Mouse (Mus musculus): ENCODE data around the gene Pip5k1c. TPM values are rescaled to one million over a fixed set of nuclear protein-coding genes. Genes with fewer than 3 reads are reported as not detected.
A peak's percentile ranks its signal among the peaks of the same experiment; 100 is the strongest.

Gene Pip5k1c
- polyA plus RNA-seq (2014; fragmentation: Nextera tagmentation; extraction: Ambion mirVana) = 31.4 and 33.7 TPM in 2 replicates

DNA sequence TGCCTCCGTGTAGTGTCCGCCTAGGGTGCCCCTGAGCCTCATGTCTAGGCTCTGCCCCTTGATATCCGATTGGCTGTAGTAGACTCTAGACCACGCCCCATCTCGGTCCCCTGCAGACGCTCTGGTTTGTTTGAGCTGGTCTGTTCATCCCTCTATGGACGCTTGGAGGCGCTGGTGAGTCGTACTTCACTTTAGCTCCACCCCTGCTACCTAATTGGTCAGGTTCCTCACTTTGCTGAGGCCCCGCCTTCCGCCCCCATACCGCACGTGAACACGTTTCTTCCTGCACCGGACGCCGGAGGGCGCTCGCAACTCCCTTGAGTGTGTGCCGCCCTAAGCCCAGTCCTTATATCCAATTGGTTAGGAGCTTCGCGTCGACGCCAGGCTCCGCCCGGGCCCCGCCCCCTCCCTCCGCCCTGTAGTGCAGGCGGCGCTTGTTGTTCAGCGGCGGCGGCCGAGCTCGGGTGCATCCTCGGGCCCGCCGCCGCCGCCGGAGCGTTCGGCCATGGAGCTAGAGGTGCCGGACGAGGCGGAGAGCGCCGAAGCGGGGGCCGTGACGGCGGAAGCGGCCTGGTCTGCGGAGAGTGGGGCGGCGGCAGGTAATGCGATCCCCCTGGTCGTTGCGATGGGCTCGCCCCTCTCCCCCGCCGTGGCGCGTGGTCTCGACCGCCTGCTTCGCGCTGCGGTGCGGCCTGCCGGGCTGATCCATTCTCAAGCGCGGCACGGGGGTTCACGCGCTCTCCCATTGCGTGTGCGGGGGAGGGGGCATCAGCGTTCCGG lies at the start of gene Pip5k1c:
Gene Pip5k1c (plus strand): TSS at position 410 of the 780 bp plus-strand sequence.
- Histone ChIP-seq H3K9ac (ENCODE audit: low read length) (peak within 1 kb of the TSS; percentile 78), H3K27ac (replicated peaks in 1 of 2; ENCODE audit: control insufficient read depth in 1 of 2, insufficient read depth in 1 of 2, low read depth in 2 of 2, low read length in 2 of 2) (peak within 1 kb of the TSS; percentile 60 to 75), H3K27me3 (ENCODE audit: control insufficient read depth, insufficient read depth, low read length) (peaks cover 32% of the 10 kb centered on the region), H3K4me2 (ENCODE audit: low read length) (peak within 1 kb of the TSS; percentile 98), H3K9me3 (ENCODE audit: control insufficient read depth, low read length) (no peaks in the 10 kb centered on the region), H3K36me3 (ENCODE audit: control insufficient read depth, insufficient read depth, low read length) (no peaks in the 10 kb centered on the region; the same call in 1 of the 2 replicates), H3K4me3 (ENCODE audit: control insufficient read depth in 1 of 2, insufficient read depth in 1 of 2, low read depth in 1 of 2, low read length in 2 of 2) (peak within 1 kb of the TSS; percentile 83 to 85), H3K4me1 (ENCODE audit: control insufficient read depth in 2 of 2, insufficient read depth in 2 of 2, low read length in 2 of 2) (peaks cover 20 to 24% of the 10 kb centered on the region in 2 experiments)
- ATAC-seq (ENCODE audit: insufficient number of reproducible peaks, insufficient read depth, low FRiP score, low read depth) = peak; percentile 93
- under 1% methylated on average over 80 of the region's 80 CpGs for WGBS

DNA sequence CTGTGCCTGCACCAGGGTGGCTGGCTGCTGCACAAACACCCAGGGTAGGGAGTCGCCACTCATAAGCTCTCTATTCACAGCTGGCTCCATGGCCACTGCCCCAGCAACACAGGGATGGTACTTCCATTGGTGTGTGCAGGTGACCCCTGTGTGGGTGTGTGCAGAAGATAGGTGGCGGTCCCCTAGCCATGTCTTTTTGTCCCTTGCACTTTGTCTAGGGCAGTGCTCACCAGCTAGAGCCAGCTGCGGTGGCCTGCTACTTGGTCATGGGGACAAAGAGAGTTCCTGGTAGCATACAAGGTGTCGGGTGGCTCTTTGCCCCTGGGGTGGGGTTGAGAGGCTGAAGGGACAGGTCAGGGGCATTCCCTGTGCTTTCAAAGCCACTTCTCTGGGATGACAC lies 48.6 kb upstream of the Pip5k1c start:
- ATAC-seq (ENCODE audit: insufficient number of reproducible peaks, insufficient read depth, low FRiP score, low read depth) = no peak
- WGBS = 85% methylated on average over 4 of the region's 4 CpGs
- H3K36me3 ChIP-seq (ENCODE audit: control insufficient read depth, insufficient read depth, low read length) = no peaks in the 10 kb centered on the region
- H3K9me3 ChIP-seq (ENCODE audit: control insufficient read depth, low read length) = no peaks in the 10 kb centered on the region
- no peak overlapping the region for H3K4me3 ChIP-seq (ENCODE audit: control insufficient read depth in 1 of 2, insufficient read depth in 1 of 2, low read depth in 1 of 2, low read length in 2 of 2)
- H3K27me3 ChIP-seq (ENCODE audit: control insufficient read depth, insufficient read depth, low read length) = peaks cover 37% of the 10 kb centered on the region
- H3K4me1 ChIP-seq (ENCODE audit: control insufficient read depth in 2 of 2, insufficient read depth in 2 of 2, low read length in 2 of 2) = peaks cover 0 to 5% of the 10 kb centered on the region in 2 experiments; a peak in 2 of 4 replicates
- no peak overlapping the region; the same call in 1 of the 2 replicates for H3K9ac ChIP-seq (ENCODE audit: low read length)
- no peak overlapping the region for H3K4me2 ChIP-seq (ENCODE audit: low read length)
- H3K27ac ChIP-seq (replicated peaks in 1 of 2; ENCODE audit: control insufficient read depth in 1 of 2, insufficient read depth in 1 of 2, low read depth in 2 of 2, low read length in 2 of 2) = no peak overlapping the region

DNA sequence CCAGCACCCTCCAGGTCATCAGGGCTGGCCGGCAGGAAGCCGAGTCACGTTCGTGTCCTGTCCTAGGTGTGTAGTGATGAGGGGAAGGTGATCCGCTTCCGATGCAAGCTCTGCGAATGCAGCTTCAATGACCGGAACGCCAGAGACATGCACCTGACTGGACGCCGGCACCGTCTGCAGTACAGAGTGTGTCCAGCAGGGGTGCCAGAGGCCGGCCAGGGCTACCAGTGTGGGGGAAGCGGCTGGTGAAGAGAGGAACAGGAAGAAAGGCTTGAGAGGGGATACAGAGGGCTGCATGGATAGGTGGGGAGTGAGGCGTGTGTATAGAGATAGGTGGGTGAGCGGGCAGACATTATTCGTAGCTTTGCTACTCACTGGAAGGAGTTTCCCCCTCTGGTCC lies 48.2 kb upstream of the Pip5k1c start:
- H3K4me3 ChIP-seq (ENCODE audit: control insufficient read depth in 1 of 2, insufficient read depth in 1 of 2, low read depth in 1 of 2, low read length in 2 of 2) = no peak overlapping the region
- H3K36me3 ChIP-seq (ENCODE audit: control insufficient read depth, insufficient read depth, low read length) = no peaks in the 10 kb centered on the region
- no peak for ATAC-seq (ENCODE audit: insufficient number of reproducible peaks, insufficient read depth, low FRiP score, low read depth)
- 9% methylated on average over 17 of the region's 17 CpGs for WGBS
- peaks cover 0 to 5% of the 10 kb centered on the region in 2 experiments; a peak in 2 of 4 replicates for H3K4me1 ChIP-seq (ENCODE audit: control insufficient read depth in 2 of 2, insufficient read depth in 2 of 2, low read length in 2 of 2)
- no peak overlapping the region for H3K27ac ChIP-seq (replicated peaks in 1 of 2; ENCODE audit: control insufficient read depth in 1 of 2, insufficient read depth in 1 of 2, low read depth in 2 of 2, low read length in 2 of 2)
- H3K4me2 ChIP-seq (ENCODE audit: low read length) = no peak overlapping the region
- H3K27me3 ChIP-seq (ENCODE audit: control insufficient read depth, insufficient read depth, low read length) = peaks cover 33% of the 10 kb centered on the region
- H3K9me3 ChIP-seq (ENCODE audit: control insufficient read depth, low read length) = no peaks in the 10 kb centered on the region
- H3K9ac ChIP-seq (ENCODE audit: low read length) = no peak overlapping the region; the same call in 1 of the 2 replicates

DNA sequence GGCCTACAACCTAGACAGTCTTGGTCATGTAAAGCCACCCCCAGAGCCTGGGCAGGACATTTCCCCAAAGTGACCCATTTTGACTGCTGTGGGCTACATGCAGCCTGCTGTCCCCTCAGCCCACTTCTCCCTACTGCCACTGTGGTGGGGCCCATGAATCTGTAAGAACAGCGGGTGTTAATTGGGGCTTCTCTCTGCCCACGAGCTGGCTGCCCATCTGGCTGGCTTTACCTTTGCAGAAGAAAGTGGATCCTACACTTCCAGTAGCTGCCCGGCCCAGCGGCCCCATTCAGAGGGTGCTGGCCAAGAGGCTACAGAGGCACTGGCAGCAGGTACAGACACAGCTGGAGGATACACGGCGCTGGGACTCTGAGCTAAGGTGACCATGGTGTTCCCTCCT lies 47.6 kb upstream of the Pip5k1c start:
- H3K4me2 ChIP-seq (ENCODE audit: low read length) = no peak overlapping the region
- no peak overlapping the region for H3K9ac ChIP-seq (ENCODE audit: low read length)
- H3K9me3 ChIP-seq (ENCODE audit: control insufficient read depth, low read length) = no peaks in the 10 kb centered on the region
- no peak for ATAC-seq (ENCODE audit: insufficient number of reproducible peaks, insufficient read depth, low FRiP score, low read depth)
- H3K27me3 ChIP-seq (ENCODE audit: control insufficient read depth, insufficient read depth, low read length) = peaks cover 27% of the 10 kb centered on the region
- H3K4me3 ChIP-seq (ENCODE audit: control insufficient read depth in 1 of 2, insufficient read depth in 1 of 2, low read depth in 1 of 2, low read length in 2 of 2) = no peak overlapping the region
- H3K36me3 ChIP-seq (ENCODE audit: control insufficient read depth, insufficient read depth, low read length) = no peaks in the 10 kb centered on the region
- peaks cover 0 to 1% of the 10 kb centered on the region in 2 experiments; a peak in 1 of 4 replicates for H3K4me1 ChIP-seq (ENCODE audit: control insufficient read depth in 2 of 2, insufficient read depth in 2 of 2, low read length in 2 of 2)
- H3K27ac ChIP-seq (replicated peaks in 1 of 2; ENCODE audit: control insufficient read depth in 1 of 2, insufficient read depth in 1 of 2, low read depth in 2 of 2, low read length in 2 of 2) = no peak overlapping the region
- WGBS = 84% methylated on average over 6 of the region's 6 CpGs

DNA sequence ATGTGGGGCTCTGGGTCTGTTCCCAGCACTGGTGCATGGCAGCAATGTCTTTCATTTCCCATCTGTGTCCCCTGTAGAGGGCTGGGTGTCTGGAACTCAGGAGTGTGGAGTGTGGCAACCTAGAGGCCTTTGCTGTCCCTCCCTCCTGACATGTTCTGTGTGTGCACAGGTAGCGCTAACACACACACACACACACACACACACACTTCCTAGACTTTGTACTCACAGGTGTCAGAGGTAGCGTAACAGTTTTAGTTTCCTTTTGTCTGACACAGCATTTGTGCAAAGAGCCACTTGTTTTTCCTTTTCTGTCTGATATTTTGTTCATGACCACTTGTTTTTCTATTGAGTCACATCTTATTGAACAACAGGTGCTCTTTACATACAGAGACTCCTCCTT lies 45.0 kb upstream of the Pip5k1c start:
- Histone ChIP-seq H3K9me3 (ENCODE audit: control insufficient read depth, low read length) (no peaks in the 10 kb centered on the region), H3K27ac (replicated peaks in 1 of 2; ENCODE audit: control insufficient read depth in 1 of 2, insufficient read depth in 1 of 2, low read depth in 2 of 2, low read length in 2 of 2) (no peak overlapping the region), H3K4me2 (ENCODE audit: low read length) (no peak overlapping the region), H3K27me3 (ENCODE audit: control insufficient read depth, insufficient read depth, low read length) (peaks cover 31% of the 10 kb centered on the region), H3K9ac (ENCODE audit: low read length) (no peak overlapping the region), H3K36me3 (ENCODE audit: control insufficient read depth, insufficient read depth, low read length) (no peaks in the 10 kb centered on the region), H3K4me3 (ENCODE audit: control insufficient read depth in 1 of 2, insufficient read depth in 1 of 2, low read depth in 1 of 2, low read length in 2 of 2) (no peak overlapping the region), H3K4me1 (ENCODE audit: control insufficient read depth in 2 of 2, insufficient read depth in 2 of 2, low read length in 2 of 2) (no peaks in the 10 kb centered on the region)
- no peak for ATAC-seq (ENCODE audit: insufficient number of reproducible peaks, insufficient read depth, low FRiP score, low read depth)
- 92% methylated on average over 2 of the region's 2 CpGs for WGBS

DNA sequence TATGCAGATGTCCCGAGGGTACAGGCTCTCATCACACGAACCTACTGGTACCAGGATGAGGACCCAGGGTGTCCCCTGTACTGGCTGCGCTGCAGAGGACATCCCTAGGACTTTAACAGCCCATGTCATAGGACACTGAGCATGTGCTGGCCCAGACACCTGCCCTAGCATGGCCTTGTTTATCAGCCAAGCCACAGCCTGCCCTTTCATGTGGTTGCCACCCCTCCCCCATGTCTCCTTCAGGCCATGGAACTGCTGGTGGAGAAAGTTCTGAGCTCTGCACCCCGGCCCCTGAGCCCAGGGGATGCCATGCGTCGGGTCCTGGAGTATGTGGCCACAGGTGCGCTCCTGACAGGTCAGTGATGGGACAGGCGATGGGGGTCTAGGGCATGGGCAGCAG lies 43.3 kb upstream of the Pip5k1c start:
- H3K4me2 ChIP-seq (ENCODE audit: low read length) = no peak overlapping the region
- WGBS = 85% methylated on average over 8 of the region's 8 CpGs
- H3K9ac ChIP-seq (ENCODE audit: low read length) = no peak overlapping the region
- no peak overlapping the region for H3K27ac ChIP-seq (replicated peaks in 1 of 2; ENCODE audit: control insufficient read depth in 1 of 2, insufficient read depth in 1 of 2, low read depth in 2 of 2, low read length in 2 of 2)
- ATAC-seq (ENCODE audit: insufficient number of reproducible peaks, insufficient read depth, low FRiP score, low read depth) = no peak
- H3K4me3 ChIP-seq (ENCODE audit: control insufficient read depth in 1 of 2, insufficient read depth in 1 of 2, low read depth in 1 of 2, low read length in 2 of 2) = no peak overlapping the region
- H3K4me1 ChIP-seq (ENCODE audit: control insufficient read depth in 2 of 2, insufficient read depth in 2 of 2, low read length in 2 of 2) = 0 out of 4 replicates have a peak, but pooled peaks cover 0 to 3% of the 10 kb centered on the region in 2 experiments
- H3K9me3 ChIP-seq (ENCODE audit: control insufficient read depth, low read length) = no peaks in the 10 kb centered on the region
- peaks cover 37% of the 10 kb centered on the region for H3K27me3 ChIP-seq (ENCODE audit: control insufficient read depth, insufficient read depth, low read length)
- H3K36me3 ChIP-seq (ENCODE audit: control insufficient read depth, insufficient read depth, low read length) = no peaks in the 10 kb centered on the region

DNA sequence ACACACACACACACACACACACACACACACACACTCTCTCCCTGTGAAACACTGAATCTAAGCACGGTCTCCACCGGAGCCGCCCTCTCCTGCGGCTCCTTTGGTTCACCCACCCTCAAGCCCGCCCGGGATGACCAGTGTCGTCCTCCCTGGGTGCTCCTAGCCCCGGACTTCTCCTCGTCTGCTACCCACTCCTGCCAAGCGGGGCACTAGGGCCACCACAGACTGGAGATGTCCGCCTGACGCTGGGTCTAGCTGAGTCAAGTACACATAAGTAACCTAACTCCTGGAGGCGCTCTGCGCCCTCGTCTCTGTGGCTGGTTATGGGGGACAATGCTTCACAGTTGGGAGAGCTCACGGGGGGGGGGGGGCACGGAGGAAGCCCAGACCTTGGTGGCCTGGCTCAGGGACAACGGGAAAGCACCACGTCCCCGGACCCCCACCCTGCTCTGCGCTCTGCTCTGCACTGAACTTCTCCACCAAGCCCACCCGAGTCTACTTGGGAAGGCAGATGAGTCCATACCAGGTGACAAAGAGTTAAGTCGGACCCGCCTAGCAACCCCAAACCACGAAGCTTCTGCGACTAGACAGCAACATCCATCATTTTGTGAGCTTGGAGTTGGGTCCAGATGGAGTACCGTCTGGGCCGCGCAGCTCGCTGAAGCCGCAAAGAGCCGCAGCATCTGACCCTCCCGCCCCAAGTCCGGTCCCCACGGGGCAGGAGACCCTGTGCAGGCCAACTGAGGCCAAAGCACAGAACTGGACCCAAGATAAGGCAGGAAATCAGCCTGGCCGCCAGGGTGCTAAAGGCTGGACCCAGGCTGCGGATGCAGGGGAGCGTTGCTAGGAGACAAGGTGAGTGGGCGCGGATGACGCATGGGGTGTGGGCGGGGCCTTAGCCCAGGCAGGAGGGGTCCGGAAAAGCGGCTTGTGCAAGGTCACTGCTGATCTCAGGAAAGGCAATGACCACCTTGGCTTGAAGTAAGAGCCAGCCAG lies 40.0 kb upstream of the Pip5k1c start, which contains the start of gene Matk:
Gene Matk (plus strand): TSS at position 512 of the 996 bp plus-strand sequence.
- H3K4me1 ChIP-seq (ENCODE audit: control insufficient read depth in 2 of 2, insufficient read depth in 2 of 2, low read length in 2 of 2) = 0 out of 4 replicates have a peak, but pooled peaks cover 0 to 8% of the 10 kb centered on the region in 2 experiments
- no peak within 1 kb of the TSS for H3K4me2 ChIP-seq (ENCODE audit: low read length)
- H3K4me3 ChIP-seq (ENCODE audit: control insufficient read depth in 1 of 2, insufficient read depth in 1 of 2, low read depth in 1 of 2, low read length in 2 of 2) = no peak within 1 kb of the TSS
- peaks cover 48% of the 10 kb centered on the region for H3K27me3 ChIP-seq (ENCODE audit: control insufficient read depth, insufficient read depth, low read length)
- H3K9me3 ChIP-seq (ENCODE audit: control insufficient read depth, low read length) = no peaks in the 10 kb centered on the region
- 15% methylated on average over 42 of the region's 44 CpGs for WGBS
- no peak for ATAC-seq (ENCODE audit: insufficient number of reproducible peaks, insufficient read depth, low FRiP score, low read depth)
- no peak within 1 kb of the TSS for H3K27ac ChIP-seq (replicated peaks in 1 of 2; ENCODE audit: control insufficient read depth in 1 of 2, insufficient read depth in 1 of 2, low read depth in 2 of 2, low read length in 2 of 2)
- H3K9ac ChIP-seq (ENCODE audit: low read length) = no peak within 1 kb of the TSS
- H3K36me3 ChIP-seq (ENCODE audit: control insufficient read depth, insufficient read depth, low read length) = no peaks in the 10 kb centered on the region

Measured in heart, embryonic 14.5 days (tissue).